Mouse (Mus musculus) mouse embryonic stem cell (cell line): ENCODE results near the gene Foxn3.

Experiments
- in situ Hi-C, 2 experiments: fragments of 300-500 bp; cut with MboI; formaldehyde crosslinking; loops; 1 replicate in 1 of 2; 3 replicates in 1 of 2; pipeline ENCODE4 v1.14.3; 2019 to 2020; ENCODE audit warnings: low sequenced_read_pairs in 2 of 2, low pct_unique_long_range_greater_than_20kb in 1 of 2, mixed read lengths in 1 of 2; ENCODE audit not compliant: unreplicated experiment in 1 of 2

Gene Foxn3

DNA sequence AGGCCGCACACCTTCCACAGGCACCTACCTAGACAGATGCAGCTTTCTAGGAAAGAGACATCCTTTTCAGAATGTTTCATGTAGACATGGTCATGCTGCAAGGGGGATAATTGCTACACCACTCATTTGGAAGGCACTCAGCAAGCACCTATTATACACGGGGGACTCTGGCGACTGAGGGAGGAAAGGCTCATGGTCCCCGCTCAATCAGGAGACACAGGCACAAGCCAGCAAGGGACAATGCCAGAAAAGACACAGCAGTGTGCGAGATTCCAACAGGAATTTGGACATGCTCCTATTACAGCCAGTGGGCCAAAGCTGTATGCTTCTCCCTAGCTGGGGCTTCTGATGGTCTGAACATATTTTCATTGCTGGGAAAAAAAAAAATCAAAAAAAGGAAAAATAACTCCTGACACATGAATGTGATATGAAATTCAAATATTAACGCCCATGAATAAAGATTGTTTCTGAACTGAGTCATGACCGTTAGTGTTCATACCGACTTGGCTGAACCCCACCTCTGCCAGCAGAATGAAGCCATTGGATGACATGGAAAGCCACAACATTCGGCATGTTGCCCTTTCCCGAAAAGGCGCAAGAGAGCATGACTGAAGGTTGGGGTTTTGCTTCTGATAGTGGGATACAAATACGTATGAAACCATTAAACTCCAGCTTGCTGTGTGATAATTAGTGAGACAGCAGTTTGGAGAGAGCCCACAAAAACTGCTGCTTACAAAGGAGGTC, 299.6 kb downstream of the Foxn3 start:
- in situ Hi-C loops, result no loop called here

DNA sequence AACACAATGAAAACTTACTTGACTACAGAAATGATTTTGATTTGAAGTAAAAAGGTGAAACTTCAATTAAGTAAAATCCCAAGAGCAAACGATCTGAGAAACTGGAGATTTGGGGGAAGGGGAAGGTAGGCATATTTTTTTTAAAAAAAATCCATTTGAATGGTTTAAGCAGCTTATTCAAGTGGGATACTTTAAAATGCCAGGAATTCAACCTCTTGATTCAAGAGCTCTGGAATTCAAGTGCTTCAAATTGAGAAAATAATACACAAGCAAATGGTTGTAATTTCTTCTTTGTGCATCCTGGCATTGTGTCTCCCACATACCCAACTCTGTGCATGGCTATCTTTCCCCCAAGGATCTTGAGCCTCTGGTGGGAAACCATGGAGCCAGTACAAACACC, 300.5 kb downstream of the Foxn3 start:
- in situ Hi-C loops, result no loop called here

DNA sequence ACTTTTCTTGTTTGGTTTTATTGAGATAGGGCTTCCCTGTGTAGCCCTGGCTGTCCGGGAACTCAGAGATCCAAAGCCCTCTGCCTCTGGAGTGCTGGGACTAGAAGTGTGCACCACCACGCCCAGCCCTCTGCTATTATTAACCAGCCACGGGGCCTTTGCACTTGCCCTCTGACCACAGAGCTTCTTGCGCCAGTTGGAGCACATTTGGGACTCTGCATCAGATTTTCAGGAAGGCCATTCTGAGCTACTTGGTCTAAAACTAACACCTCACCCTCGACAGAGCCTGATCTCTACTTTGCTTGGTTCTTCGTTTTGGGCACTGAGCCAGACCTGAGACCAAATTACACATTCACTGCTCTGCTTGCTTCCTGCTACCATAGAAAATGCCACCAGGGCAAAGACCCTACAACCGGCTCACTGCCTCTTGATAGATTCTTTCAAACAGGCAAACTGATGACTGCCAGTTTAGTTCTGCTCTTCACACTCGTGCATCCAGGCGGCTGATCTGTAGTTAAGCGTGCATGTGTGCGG, 301.2 kb downstream of the Foxn3 start:
- in situ Hi-C loops, result no loop called here

DNA sequence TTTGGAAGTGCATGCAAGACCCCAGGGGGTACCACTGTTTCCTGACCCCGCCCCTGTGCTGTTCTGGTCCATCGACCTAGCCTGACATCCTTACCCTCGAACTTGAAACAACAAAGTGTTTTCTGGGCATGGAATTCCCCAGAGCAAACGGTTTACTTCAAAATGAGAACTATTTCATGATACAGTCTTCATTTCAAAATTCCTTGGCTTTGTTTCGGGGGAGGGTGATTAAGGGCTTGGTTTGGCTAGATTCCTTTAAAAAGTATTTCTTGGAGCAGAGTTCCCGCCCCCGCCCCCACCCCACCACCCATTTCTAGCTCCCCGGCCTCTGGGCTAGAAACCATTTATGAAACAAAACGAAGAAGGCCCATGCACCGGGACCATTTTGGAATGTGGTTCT, 303.2 kb downstream of the Foxn3 start:
- in situ Hi-C loops, result no loop called here

DNA sequence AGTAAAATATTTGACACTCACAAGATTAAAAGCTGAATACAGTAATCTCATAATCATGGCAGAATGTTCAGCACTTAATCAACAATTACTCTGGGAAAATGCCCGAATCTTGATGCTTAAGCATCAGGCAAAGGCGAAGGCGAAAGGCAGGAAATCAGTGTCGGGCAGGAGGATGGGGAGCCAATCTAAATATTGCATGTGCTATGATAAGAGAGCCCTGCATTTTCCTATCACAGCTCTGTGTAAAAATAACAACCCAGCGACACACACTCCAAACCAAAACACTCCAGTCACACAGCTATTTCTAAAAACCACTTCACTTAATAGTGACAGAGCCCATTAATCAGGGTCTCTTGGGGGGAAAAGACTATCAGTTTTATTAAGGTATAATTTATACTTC, 305.8 kb downstream of the Foxn3 start:
- in situ Hi-C loops, result no loop called here

DNA sequence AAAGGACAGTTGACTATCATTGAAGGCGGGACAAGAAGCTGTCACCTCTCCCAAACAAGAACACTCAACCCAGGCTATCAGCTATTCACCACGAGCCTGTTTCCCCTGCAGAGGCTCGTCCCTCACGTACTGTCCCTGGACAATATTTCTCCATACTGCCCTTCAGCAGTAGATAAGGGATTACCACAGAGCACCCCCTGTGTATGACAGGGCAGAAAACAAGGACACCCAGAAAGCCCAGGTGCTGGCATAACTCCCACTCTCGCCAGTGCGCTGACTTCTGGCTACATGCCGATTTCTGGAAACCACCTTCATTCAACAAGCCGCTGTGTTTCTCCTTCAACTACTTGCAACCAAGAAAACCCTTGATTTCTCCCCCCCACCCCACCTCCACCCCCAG, 306.4 kb downstream of the Foxn3 start:
- in situ Hi-C loops, result no loop called here

DNA sequence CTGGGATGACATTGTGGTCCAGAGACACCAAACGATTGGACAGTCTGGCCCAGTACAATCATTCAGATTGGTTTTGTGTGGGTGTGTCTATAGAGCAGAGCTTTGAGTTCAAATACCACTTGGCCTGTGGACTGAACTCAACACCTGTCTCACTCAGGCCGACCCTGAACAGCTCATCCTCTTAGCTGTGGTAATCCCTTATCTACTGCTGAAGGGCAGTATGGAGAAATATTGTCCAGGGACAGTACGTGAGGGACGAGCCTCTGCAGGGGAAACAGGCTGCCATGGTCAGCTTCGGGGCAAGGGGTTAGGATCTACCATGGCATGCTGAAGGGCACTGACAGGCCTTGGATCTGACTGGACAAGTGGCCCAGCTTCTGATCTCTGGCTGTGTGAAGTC, 306.9 kb downstream of the Foxn3 start:
- in situ Hi-C loops, result no loop called here

DNA sequence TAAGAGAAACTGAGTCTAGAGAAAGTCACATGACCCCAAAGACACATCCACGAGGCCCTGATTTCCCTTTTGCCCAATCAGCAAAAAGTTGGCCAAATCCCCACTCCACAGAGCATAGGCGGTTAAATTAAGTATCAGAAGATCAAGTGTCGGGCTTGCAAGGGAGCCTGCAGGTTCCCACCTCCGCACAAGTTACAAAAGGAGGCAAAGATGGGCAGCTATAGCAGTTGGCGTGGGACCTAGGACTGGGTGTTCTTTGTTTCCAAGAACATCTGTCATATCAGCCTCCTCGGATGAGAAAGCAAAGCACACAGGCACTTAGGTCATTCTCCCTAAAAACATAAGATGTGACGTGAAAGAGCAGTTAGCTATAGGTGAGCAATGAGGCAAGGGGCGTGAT, 308.9 kb downstream of the Foxn3 start:
- in situ Hi-C loops, result no loop called here

DNA sequence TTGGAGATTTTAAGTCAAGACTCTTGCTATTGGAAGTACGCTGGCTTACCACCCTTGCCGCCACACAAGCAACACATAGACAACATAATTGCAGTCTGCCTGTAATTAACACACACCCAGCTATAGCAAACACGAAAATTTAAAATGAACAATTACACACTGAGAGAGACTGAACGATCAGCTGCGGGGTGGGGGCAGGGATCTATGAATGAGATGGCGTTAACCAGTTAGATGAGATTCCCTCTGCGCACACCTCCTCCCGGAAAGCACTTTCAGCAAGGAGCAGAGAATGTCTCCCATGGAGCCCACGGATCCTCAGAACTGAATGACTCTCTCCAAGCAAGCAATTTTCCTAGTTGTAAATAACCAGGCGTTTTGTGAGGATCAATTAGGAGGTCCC, 309.8 kb downstream of the Foxn3 start:
- in situ Hi-C loops, result no loop called here

DNA sequence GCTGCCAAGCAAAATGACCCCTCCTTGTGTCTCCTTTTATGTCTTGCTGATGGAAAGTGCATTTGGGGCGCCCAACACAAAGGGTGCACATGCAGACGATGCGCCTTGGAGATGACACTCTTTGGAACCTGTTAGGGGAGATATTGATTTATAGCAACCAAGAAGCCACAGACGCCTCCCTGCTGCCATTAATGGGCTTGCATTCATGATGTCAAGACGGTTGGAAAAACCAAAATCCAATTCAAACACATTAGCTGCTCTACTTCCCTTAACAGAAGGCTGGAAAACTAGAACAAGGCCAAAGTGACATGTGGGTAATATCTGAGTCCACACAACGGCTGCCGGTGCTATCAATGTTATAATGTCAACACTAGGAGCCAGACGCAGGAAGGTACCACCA, 314.8 kb downstream of the Foxn3 start:
- in situ Hi-C loops, result no loop called here

DNA sequence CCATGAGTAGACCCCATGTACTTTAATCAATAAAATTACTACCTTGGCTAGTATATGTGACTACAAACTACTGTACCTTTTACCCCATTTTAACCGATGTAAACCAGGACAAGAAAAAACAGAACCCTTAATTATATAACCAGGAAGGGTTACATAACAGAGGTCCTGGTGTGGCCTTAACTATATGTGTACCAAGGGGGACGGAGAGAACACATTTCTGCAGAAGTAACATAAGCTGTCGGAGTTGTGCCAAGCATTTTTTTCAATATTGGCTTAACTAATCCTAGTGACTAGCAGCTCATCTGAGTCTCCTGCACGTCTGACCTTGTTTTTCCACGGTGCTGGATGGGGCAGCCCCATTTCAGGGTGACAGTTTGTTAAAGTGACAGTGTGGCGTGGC, 315.4 kb downstream of the Foxn3 start:
- in situ Hi-C loops, result no loop called here

DNA sequence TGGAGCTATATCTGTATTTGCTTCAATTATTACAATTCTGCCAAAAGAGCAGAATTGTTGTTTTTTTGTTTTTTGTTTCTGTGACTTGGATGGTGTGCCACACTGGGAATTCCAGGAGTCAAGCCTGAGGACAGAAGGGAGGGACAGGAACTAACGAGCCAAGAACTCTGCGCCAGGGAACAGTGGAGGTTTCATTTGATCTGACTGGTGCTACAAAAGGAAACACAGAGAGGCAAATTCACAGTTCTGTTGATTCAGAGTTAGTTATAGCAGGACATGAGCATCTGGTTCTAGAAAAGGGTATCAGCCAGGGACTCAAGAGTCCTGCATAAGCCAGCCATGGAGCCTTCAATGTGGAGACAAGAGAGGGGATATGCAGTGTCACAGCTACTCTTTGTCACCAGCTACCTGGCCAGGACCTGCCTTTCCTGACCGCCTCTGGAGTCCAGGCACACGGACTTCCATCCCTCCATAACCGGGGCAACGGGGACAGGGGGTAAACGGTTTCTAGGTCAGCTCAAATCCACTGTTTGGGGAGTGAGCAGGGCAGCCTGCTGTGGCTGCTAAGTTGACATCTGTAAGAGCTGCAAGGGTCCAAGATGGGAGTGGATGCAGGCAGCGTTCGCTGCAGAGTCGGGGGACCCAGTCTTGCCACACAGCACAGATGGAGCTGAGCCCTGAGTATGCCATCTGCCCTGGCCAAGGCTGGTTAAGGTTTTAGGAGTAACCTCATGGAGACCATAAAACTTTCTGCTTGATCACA, 316.2 kb downstream of the Foxn3 start:
- in situ Hi-C loops, result no loop called here

DNA sequence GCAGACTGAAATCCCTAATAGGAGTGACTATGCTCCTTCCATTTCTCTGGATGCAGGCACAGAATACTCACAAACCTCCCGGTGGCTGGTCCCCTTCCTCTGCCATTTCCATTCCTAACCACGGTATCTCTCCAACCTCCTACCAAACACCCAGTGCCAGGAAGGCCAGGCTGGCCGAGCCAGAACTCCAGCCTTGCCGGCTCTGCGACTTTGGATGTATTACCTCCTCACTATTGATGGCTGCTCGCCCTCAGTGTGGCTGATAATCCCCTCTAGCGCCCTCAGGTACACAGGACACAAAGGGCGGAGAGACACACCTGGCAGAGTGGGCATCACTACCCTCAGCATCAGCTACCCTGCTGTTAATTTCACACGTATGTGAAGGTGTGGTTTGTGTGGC, 318.7 kb downstream of the Foxn3 start:
- in situ Hi-C loops, result no loop called here

DNA sequence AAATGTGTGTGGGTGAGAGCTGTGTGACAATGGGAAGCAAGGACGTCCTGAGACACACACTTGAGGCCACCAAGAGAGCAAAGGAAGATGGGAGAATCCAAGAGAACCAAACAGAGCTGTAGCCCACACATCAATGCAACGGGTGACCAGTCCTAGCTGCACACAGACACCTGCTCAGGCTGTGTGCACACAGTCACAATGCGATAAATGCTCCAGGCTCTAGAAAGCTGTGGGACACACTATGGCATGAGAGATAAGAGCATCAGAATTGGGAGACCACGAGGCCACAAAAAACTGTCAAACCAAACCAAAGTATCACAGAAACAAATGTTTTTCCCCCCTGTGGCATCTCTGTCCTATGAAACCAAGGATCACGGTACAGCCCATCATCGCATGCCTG, 319.1 kb downstream of the Foxn3 start:
- in situ Hi-C loops, result no loop called here

DNA sequence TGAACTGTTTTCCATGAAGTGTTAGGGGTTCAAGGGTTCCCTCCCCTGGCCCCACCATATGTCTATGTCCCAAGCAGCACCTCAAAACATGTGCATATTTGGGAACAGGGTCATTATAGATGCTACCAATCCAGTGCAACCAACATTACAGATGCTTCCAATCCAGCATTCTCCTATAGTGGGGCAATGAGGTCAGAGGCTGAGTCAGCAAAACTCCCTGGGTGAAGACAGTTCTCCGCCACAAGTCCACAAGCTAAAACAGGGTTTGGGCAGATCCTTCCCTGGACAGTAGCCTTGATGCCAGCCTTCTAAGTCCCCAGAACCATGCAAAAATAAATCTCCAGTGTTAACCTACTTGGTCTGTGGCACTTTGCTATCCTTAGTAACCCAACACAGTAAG, 320.1 kb downstream of the Foxn3 start:
- in situ Hi-C loops, result no loop called here

DNA sequence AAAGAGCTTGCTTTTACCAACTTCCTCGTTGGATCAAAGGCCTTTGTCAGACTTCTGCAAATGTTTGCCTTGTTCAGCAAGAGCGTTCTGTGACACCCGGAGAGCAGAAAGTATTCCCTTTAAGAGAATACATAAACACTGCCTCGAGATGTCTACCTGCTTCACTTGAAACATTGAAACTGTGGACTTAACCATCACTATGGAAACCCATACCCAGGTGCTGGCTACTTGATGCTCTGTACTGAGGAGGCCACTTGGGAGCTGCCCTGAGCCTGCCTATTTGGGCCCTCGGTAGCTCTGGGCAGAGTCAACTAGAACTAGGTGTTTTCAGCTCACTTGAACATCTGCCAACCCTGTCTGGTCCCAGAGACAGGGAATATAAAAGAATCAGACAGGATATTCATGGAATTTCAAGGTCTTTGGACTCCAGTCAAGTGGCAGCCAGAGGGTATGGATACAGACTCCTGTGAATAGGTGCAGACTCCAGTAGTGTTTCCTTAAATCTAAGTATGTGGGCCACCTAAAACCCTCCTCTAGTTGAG, 323.1 kb downstream of the Foxn3 start:
- in situ Hi-C loops, result no loop called here

DNA sequence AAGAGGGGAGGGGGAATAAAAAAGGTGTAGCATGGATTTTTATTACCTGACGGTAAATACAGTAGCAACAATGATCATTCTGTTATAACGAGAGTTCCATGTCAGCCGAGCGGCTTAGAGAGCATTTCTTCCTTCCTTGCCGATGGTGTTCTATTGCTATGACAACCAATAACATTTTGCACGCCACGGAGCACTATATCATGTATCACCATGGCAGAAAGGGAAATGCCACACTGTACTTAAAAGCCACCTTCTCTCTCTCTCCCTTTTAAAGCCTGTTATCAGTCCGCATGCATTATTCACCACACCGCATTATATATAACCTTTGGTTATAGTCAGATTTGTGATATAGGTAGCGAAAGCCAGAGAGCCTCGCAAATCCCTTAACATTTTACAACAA, 323.6 kb downstream of the Foxn3 start:
- in situ Hi-C loops, result no loop called here

DNA sequence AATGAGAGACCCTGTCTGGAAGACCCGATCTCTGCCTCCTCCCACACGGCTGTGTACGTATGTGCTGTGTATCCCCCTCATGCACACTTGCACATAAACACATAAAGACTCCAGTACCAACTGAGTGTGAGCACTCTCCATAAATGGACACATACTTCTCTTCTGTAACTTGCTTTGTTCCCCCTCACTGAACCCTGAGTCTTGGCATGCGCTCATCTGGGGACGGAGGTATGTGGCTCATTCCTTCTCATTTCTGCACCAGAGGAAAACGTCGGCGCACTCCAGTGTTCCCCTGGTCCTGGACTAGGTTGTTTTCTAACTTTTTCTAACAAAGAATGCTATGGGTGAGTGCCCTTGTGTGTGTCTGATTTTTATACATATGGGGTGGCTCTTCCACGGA, 325.9 kb downstream of the Foxn3 start:
- in situ Hi-C loops, result no loop called here

DNA sequence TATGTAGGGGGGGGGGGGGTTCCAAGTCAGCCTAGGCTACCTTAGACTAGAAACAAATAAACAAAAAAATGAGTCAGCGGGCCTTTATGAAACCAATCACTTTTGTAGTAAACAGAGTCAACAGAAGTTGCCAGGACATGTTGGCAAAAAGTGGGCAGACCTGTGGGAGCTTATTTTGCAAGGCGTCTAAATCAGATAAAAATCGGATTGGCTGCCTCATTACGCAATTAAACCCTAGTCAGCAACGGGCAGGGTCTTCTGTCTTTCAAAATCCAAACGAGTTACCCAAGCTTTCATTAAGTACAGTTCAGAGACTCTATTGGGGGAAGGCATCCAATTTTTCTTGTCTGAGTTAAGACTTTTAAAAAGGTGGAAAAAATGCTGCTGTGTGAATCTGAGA, 329.0 kb downstream of the Foxn3 start:
- in situ Hi-C loops, result no loop called here

DNA sequence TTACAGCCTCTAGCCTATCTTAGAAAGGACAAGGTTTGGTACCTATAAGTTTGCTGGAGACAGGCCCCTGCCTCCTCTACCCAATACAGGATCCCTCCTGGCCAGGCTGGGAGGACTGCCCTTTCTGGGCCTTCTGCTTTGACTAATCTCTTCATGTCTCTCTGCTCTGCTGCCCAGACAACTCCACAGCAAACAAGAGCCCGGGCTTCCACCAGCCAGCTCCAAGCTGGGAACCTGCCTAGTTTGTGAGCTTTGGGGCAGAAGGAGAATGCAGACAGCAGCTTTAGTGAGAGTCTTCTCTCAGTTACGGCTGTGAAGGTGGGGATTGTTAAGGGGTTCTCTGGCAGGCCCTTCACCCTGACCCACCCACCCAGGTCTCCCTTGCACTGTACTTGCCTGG, 330.0 kb downstream of the Foxn3 start:
- in situ Hi-C loops, result no loop called here
